In the genomic region with DNA sequence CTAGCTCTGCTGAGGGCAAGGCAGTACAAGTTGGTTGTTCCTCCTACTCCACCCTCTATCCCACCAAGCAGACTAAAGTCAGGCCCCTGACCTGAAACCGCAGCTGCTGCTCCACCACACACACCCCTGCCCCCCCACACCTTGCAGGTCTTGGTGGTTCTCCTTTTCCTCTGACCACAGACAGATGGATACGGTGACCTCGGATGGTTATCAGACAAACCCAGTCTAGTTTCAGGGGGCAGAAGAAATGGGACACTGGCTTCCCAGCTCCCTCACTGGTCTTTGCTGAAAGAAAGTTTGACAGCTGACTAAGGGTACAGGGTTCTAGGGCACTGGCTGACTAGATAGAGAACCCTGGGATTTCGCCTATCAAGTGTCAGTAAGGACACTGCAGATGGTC, we compare ENCODE assay signal across 30 mouse cellular contexts. TPM values are rescaled to one million over a fixed set of nuclear protein-coding genes. Genes with fewer than 3 reads are reported as not detected.
DNase-seq lines count a peak whose midpoint lies in the region; ATAC-seq lines count a peak whose summit lies in the region.
"Had no signal": no experiment of that assay in that cellular context is flagged by ENCODE, and none has a peak within 500 bp of the region (broad histone marks: within the 10 kb centered on the region; RNA-seq: fewer than 3 reads in every experiment).

No protein-coding gene starts in this region.

- no peaks in the 10 kb centered on the region for H3K27me3 ChIP-seq in midbrain, embryonic 11.5 days (ENCODE audit: control insufficient read depth, insufficient read depth, low read length)
- peaks cover 6% of the 10 kb centered on the region; the same call in 1 of the 2 replicates for H3K27me3 ChIP-seq in midbrain, embryonic 15.5 days (replicated peaks)
- no peaks in the 10 kb centered on the region for H3K27me3 ChIP-seq in intestine, embryonic 16.5 days (replicated peaks; ENCODE audit: control insufficient read depth, insufficient read depth, low read length)

- H3K9ac ChIP-seq in midbrain, embryonic 11.5 days (ENCODE audit: low read length), result no peak overlapping the region
- no peak overlapping the region for H3K9ac ChIP-seq in midbrain, embryonic 15.5 days
- peak overlapping the region; percentile 0 for H3K9ac ChIP-seq in intestine, embryonic 16.5 days (ENCODE audit: low read depth, low read length)
- H3K9ac ChIP-seq: embryonic facial prominence, embryonic 15.5 days; forebrain, embryonic 13.5 days; heart, embryonic 15.5 days; hindbrain, embryonic 13.5 days; limb, embryonic 15.5 days; neural tube, embryonic 15.5 days had no signal

- peak; percentile 78 for DNase-seq in midbrain, embryonic 11.5 days (ENCODE audit: low spot score, missing footprints)
- DNase-seq in c-Kit-positive CD71-negative TER-119-negative erythroid progenitor cells, embryonic 14.5 days (ENCODE audit: low read depth), result peak; percentile 39
- DNase-seq in ovary, postnatal 10 days (ENCODE audit: low spot score), result no peak
- DNase-seq in embryo, embryonic 10 days (ENCODE audit: low spot score), result no peak
- DNase-seq in adrenal gland, adult (ENCODE audit: inconsistent age in 2 of 2, low spot score in 1 of 2), result no peak
- DNase-seq: adrenal gland, adult 2 months; adrenal gland, postnatal 36 days; cerebellum, adult 9-10 months; gastrocnemius, postnatal 10 days; heart, adult 11 months; lung, postnatal 36 days; midbrain, embryonic 14.5 days; right cerebral cortex, postnatal 25 days; thymus, postnatal 14 days had no signal

- no peaks in the 10 kb centered on the region for H3K9me3 ChIP-seq in midbrain, embryonic 11.5 days (ENCODE audit: control insufficient read depth, low read length)
- no peaks in the 10 kb centered on the region for H3K9me3 ChIP-seq in midbrain, embryonic 15.5 days
- no peaks in the 10 kb centered on the region for H3K9me3 ChIP-seq in intestine, embryonic 16.5 days (ENCODE audit: control insufficient read depth, low read length)
- H3K9me3 ChIP-seq: embryonic facial prominence, embryonic 10.5 days; embryonic facial prominence, embryonic 15.5 days; forebrain, embryonic 13.5 days; heart, embryonic 10.5 days; heart, embryonic 15.5 days; hindbrain, embryonic 13.5 days; limb, embryonic 10.5 days; limb, embryonic 15.5 days; neural tube, embryonic 15.5 days had no signal

- no peak overlapping the region for H3K4me3 ChIP-seq in midbrain, embryonic 11.5 days (ENCODE audit: low read depth, low read length)
- H3K4me3 ChIP-seq in midbrain, embryonic 15.5 days, result no peak overlapping the region
- H3K4me3 ChIP-seq in intestine, embryonic 16.5 days (ENCODE audit: low read length), result no peak overlapping the region
- H3K4me3 ChIP-seq: embryonic facial prominence, embryonic 10.5 days; embryonic facial prominence, embryonic 15.5 days; forebrain, embryonic 13.5 days; heart, embryonic 10.5 days; heart, embryonic 15.5 days; hindbrain, embryonic 13.5 days; limb, embryonic 10.5 days; limb, embryonic 15.5 days; neural tube, embryonic 15.5 days had no signal

- no peak overlapping the region for H3K4me2 ChIP-seq in midbrain, embryonic 11.5 days
- H3K4me2 ChIP-seq in midbrain, embryonic 15.5 days, result no peak overlapping the region
- H3K4me2 ChIP-seq in intestine, embryonic 16.5 days (ENCODE audit: low read depth, low read length), result 0 out of 2 replicates have a peak overlapping the region, but pooled peaks have one; percentile 38
- H3K4me2 ChIP-seq: embryonic facial prominence, embryonic 15.5 days; forebrain, embryonic 13.5 days; heart, embryonic 15.5 days; hindbrain, embryonic 13.5 days; limb, embryonic 15.5 days; neural tube, embryonic 15.5 days had no signal

- H3K36me3 ChIP-seq in midbrain, embryonic 11.5 days (ENCODE audit: control insufficient read depth, insufficient read depth, low read length), result no peaks in the 10 kb centered on the region
- H3K36me3 ChIP-seq in midbrain, embryonic 15.5 days (replicated peaks), result no peaks in the 10 kb centered on the region
- H3K36me3 ChIP-seq in intestine, embryonic 16.5 days (ENCODE audit: control insufficient read depth, insufficient read depth, low read length), result no peaks in the 10 kb centered on the region
- H3K36me3 ChIP-seq: embryonic facial prominence, embryonic 10.5 days; embryonic facial prominence, embryonic 15.5 days; heart, embryonic 10.5 days; heart, embryonic 15.5 days; hindbrain, embryonic 13.5 days; limb, embryonic 10.5 days; limb, embryonic 15.5 days; neural tube, embryonic 15.5 days had no signal

- ATAC-seq in midbrain, embryonic 11.5 days (ENCODE audit: low FRiP score), result no peak
- ATAC-seq in midbrain, embryonic 15.5 days (replicated peaks), result no peak
- no peak for ATAC-seq in intestine, embryonic 16.5 days
- ATAC-seq: forebrain, embryonic 13.5 days had no signal

- 86% methylated on average over 4 of the region's 4 CpGs for WGBS in midbrain, embryonic 11.5 days
- 82% methylated on average over 4 of the region's 4 CpGs for WGBS in midbrain, embryonic 15.5 days
- WGBS in intestine, embryonic 16.5 days, result 78% methylated on average over 4 of the region's 4 CpGs

- no peak overlapping the region for H3K27ac ChIP-seq in midbrain, embryonic 11.5 days (ENCODE audit: low read depth, low read length)
- no peak overlapping the region for H3K27ac ChIP-seq in midbrain, embryonic 15.5 days
- H3K27ac ChIP-seq in intestine, embryonic 16.5 days (ENCODE audit: low read length), result peak overlapping the region; percentile 90
- H3K27ac ChIP-seq: embryonic facial prominence, embryonic 10.5 days; embryonic facial prominence, embryonic 15.5 days; forebrain, embryonic 13.5 days; heart, embryonic 10.5 days; heart, embryonic 15.5 days; hindbrain, embryonic 13.5 days; limb, embryonic 10.5 days; limb, embryonic 15.5 days; neural tube, embryonic 15.5 days had no signal

- H3K4me1 ChIP-seq in midbrain, embryonic 11.5 days (ENCODE audit: control insufficient read depth, insufficient read depth, low read length), result no peaks in the 10 kb centered on the region
- H3K4me1 ChIP-seq in midbrain, embryonic 15.5 days, result peaks cover 4% of the 10 kb centered on the region; the same call in 1 of the 2 replicates
- H3K4me1 ChIP-seq in intestine, embryonic 16.5 days (ENCODE audit: control insufficient read depth, insufficient read depth, low read length), result peaks cover 45% of the 10 kb centered on the region

RNA-seq across cellular contexts. Expression of gene Slc34a3, which starts 0.7 kb away (rescaled TPM):
- polyA plus RNA-seq in midbrain, embryonic 11.5 days (2014; fragmentation: Nextera tagmentation; extraction: Ambion mirVana), result not detected in 2 replicates
- not detected in 2 replicates for polyA plus RNA-seq in midbrain, embryonic 15.5 days (2015; fragmentation: Nextera tagmentation; extraction: Ambion mirVana)
- 11.3 and 17.7 TPM in 2 replicates for polyA plus RNA-seq in intestine, embryonic 16.5 days (2015; fragmentation: Nextera tagmentation; extraction: Ambion mirVana)
- polyA plus RNA-seq: adrenal gland, adult 2 months; brain, embryonic 14.5 days; C2C12; embryonic facial prominence, embryonic 10.5 days; embryonic facial prominence, embryonic 15.5 days; forebrain, embryonic 13.5 days; heart, embryonic 10.5 days; heart, embryonic 15.5 days; hindbrain, embryonic 13.5 days; limb, embryonic 10.5 days; limb, embryonic 15.5 days; lung, embryonic 16.5 days; midbrain, embryonic 14.5 days; neural tube, embryonic 15.5 days had no signal

RNA-seq across cellular contexts. Expression of gene Rnf224, which starts 3.2 kb away (rescaled TPM):
- polyA plus RNA-seq in midbrain, embryonic 11.5 days (2014; fragmentation: Nextera tagmentation; extraction: Ambion mirVana), result not detected in 2 replicates
- polyA plus RNA-seq in midbrain, embryonic 15.5 days (2015; fragmentation: Nextera tagmentation; extraction: Ambion mirVana), result not detected in 2 replicates
- 0.37 and 0.54 TPM in 2 replicates for polyA plus RNA-seq in intestine, embryonic 16.5 days (2015; fragmentation: Nextera tagmentation; extraction: Ambion mirVana)
- polyA plus RNA-seq: adrenal gland, adult 2 months; brain, embryonic 14.5 days; C2C12; embryonic facial prominence, embryonic 10.5 days; forebrain, embryonic 13.5 days; heart, embryonic 15.5 days; hindbrain, embryonic 13.5 days; large intestine, adult 2 months; limb, embryonic 10.5 days; liver, embryonic 16.5 days; lung, embryonic 16.5 days; midbrain, embryonic 14.5 days; neural tube, embryonic 15.5 days had no signal

RNA-seq across cellular contexts. Expression of gene Rnf208, which starts 8.6 kb away (rescaled TPM):
- polyA plus RNA-seq in midbrain, embryonic 11.5 days (2014; fragmentation: Nextera tagmentation; extraction: Ambion mirVana), result 24.4 and 26.9 TPM in 2 replicates
- 148 and 150 TPM in 2 replicates for polyA plus RNA-seq in midbrain, embryonic 15.5 days (2015; fragmentation: Nextera tagmentation; extraction: Ambion mirVana)
- polyA plus RNA-seq in intestine, embryonic 16.5 days (2015; fragmentation: Nextera tagmentation; extraction: Ambion mirVana), result 25.6 and 36.4 TPM in 2 replicates

RNA-seq across cellular contexts. Expression of gene Cysrt1, which starts 8.8 kb away (rescaled TPM):
- 0.32 TPM in 1 of 2 replicates, not detected in the other for polyA plus RNA-seq in midbrain, embryonic 11.5 days (2014; fragmentation: Nextera tagmentation; extraction: Ambion mirVana)
- polyA plus RNA-seq in midbrain, embryonic 15.5 days (2015; fragmentation: Nextera tagmentation; extraction: Ambion mirVana), result 0.26 and 0.46 TPM in 2 replicates
- polyA plus RNA-seq in intestine, embryonic 16.5 days (2015; fragmentation: Nextera tagmentation; extraction: Ambion mirVana), result 3.3 and 6.4 TPM in 2 replicates
- polyA plus RNA-seq: adrenal gland, adult 2 months; embryonic facial prominence, embryonic 10.5 days; forebrain, embryonic 13.5 days; heart, embryonic 10.5 days; limb, embryonic 10.5 days; liver, embryonic 16.5 days; lung, embryonic 16.5 days; midbrain, embryonic 14.5 days had no signal

RNA-seq across cellular contexts. Expression of gene Tubb4b, which starts 8.9 kb away (rescaled TPM):
- polyA plus RNA-seq in midbrain, embryonic 11.5 days (2014; fragmentation: Nextera tagmentation; extraction: Ambion mirVana), result 535 and 571 TPM in 2 replicates
- polyA plus RNA-seq in midbrain, embryonic 15.5 days (2015; fragmentation: Nextera tagmentation; extraction: Ambion mirVana), result 364 and 396 TPM in 2 replicates
- polyA plus RNA-seq in intestine, embryonic 16.5 days (2015; fragmentation: Nextera tagmentation; extraction: Ambion mirVana), result 635 and 699 TPM in 2 replicates

Comparison
In these comparisons a context has a peak if more than half of its experiments do, and no peak if none do; other contexts are left out.
1. DNase-seq: peak in midbrain, embryonic 11.5 days (single experiment) and c-Kit-positive CD71-negative TER-119-negative erythroid progenitor cells, embryonic 14.5 days (single experiment); none in ovary, postnatal 10 days (single experiment), embryo, embryonic 10 days (single experiment) and adrenal gland, adult (0 of 2).
2. RNA of gene Slc34a3, which starts 0.7 kb away (polyA plus RNA-seq): 11.3 to 17.7 TPM in intestine, embryonic 16.5 days; not detected in midbrain, embryonic 11.5 days and not detected in midbrain, embryonic 15.5 days; every median in the first group is over 10 times any median in the second.